Mouse (Mus musculus) hematopoietic stem cell, adult 5-6 weeks (primary cell): ENCODE data around the gene Gpr68. TPM values are rescaled to one million over a fixed set of nuclear protein-coding genes. Genes with fewer than 3 reads are reported as not detected.

ENCODE experiments used
- ATAC-seq, 2 experiments: fragments of 125-278 bp in 1 of 2; replicated peaks in 1 of 2; 2 replicates each; pipeline ENCODE4 v1.8.0; 2016 to 2017; ENCODE audit warnings: inconsistent platforms in 2 of 2, mild to moderate bottlenecking in 2 of 2, moderate number of reproducible peaks in 2 of 2, low read depth in 1 of 2, moderate TSS enrichment in 1 of 2; ENCODE audit not compliant: low FRiP score in 2 of 2, poor library complexity in 2 of 2, severe bottlenecking in 2 of 2, insufficient read depth in 1 of 2, low TSS enrichment in 1 of 2
- total RNA-seq: library from RNA; stranded (forward); fragments of 172-1452, 232-1000 nt; gene quantifications from 2 replicates; pipeline ENCODE4 v1.2.3, GENCODE M21; 2017

Gpr68 gene
- total RNA-seq, result 0.30 and 0.56 TPM in 2 replicates

DNA sequence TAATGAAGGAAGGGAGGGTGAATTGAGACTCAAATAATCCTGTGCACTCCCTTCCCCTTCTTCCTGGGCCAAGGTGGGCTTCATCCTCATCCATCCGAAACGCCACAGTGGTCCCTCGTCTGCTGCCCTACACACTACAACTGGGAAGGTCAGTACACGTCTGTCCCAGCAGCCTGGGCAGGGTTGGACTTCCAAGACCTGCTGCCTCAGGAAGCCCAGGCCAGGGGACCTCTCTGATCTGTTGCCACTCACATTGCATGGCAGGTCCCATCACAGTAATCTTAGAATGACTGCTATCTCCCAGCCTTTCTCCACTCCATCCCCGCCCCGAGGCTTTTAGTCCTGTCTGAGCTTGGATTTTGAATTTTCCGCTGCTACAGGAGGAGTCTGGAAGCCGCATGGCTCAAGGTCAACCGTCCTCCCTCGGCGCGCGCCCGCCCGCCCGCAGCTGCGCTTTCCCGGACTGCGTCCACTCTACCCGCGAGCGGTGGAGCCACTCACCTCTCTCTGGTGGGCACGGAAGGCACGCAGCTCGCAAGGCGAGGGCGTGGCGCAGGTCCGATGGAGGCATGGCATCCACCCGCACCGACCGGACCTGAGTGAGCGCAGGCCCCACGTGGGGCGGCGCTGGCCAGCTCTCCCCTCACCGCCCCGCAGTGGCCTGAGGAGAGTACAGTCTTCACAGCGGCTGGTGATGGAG, at the start of gene Gpr68:
Gene Gpr68, minus strand, starts transcription at position 601 of the 700 bp plus-strand sequence.
- ATAC-seq, result peak; percentile 30 to 39; a peak in 1 of 4 replicates

DNA sequence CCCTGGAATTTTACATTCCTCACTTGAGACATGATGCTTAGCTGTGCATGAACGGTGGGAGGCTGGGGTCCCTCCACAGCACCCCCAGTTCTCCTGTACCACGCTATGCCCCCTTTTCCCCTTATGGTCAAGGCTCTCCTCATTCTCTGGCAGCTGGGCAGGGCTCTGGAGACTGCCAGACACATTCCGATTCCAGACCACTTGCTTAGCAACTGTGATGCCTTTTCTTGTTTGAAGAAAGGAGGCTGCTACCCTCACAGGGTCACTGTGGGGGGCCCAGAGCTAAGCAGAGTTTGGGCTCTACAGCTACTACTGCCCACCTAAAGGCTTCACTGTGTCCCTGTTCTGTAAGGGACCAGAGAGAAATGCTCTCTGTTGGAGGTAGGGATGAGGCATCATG, 49.3 kb upstream of the Gpr68 start:
- ATAC-seq, result no peak

DNA sequence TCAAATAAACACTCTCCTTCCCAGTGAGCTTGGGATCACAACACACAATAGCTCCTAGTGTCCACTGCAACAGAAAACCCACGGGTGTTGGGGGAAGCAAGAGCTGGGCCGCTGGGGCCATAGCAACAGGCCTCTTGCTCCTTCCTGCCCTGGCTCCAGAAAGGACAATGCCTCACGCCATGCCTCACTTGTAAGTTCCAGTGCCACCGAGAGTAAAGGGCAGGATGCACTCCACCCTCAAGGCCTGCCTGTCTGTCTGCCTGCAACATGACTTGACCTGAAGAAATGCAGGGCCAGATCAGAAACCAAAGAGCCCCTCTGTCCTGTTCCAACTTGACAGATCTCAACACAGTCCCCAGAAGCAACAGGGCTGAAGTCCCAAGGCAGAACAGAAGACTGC, 48.8 kb upstream of the Gpr68 start:
- ATAC-seq, result no peak

DNA sequence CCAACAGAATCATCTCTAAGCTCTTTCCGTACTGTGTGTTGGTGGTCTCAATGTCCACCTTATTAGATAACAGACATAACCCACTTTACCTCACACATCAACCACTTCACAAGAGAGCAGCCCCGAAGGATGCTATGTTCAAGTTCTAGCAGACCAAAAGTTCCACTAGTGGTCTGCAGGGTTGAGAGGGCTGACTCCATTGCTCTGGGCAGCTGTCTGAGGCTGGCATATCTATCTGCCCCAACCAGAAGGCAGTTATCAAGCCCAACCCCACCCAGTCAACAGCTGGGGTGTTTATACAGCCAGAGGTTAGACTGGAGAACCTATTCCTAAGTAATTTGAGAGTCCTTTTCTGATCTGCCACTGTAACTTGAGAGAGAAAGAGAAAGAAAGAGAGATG, 48.0 kb upstream of the Gpr68 start:
- ATAC-seq, result no peak

DNA sequence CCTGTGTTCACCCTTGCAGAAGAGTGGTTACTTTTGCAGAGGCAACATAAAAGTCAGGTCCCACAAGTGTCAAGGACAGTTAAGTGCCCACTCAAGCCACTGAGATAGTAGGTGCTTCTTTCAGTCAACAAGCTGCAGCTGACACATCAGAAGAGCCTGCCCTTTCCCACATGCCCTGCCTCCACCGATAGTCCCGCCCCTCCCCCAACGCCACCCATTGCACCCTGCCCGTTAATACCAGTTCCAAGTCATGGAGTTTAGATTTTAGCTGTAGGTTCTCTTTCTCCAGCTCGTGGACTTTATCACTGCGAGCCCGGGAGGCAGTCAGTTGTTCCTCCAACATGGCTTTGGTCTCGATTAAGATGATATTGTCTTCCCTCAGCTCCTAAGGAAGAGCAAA, 45.9 kb upstream of the Gpr68 start:
- ATAC-seq, result no peak

DNA sequence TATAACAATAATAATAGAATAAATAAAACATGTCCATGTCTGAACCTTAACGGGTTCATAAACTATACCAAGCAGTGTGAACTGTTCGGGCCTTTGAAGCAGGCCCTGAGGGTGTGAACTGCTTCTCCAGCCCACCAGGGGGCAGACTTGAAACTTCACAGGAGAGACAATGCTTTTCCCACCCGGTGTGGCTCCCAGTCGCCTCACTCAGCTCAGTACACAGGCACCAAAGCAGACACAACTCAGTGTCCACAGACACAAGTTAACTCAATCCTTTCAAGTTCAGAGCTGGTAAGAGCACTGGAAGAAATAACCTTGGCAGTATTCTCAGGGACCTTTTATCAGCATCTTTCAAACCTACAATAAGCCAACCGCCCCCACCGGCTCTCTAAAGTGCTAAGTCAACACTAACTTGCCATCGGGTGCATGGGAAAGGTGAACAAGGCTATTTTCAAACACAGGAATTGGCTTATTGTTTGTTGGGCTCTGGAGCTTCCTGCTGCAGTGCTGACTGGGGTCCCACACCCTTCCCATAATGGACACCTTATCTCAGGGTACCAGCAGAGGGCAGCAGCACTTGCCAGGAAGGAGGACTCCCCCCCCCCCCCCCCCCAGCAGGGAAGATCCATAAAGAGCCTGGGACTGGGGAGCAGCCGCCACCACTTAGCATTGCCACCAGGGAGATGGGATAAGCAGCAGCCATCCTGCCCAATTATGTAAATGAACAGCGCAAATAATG, 44.4 kb upstream of the Gpr68 start:
- peak; percentile 60 to 76 for ATAC-seq

DNA sequence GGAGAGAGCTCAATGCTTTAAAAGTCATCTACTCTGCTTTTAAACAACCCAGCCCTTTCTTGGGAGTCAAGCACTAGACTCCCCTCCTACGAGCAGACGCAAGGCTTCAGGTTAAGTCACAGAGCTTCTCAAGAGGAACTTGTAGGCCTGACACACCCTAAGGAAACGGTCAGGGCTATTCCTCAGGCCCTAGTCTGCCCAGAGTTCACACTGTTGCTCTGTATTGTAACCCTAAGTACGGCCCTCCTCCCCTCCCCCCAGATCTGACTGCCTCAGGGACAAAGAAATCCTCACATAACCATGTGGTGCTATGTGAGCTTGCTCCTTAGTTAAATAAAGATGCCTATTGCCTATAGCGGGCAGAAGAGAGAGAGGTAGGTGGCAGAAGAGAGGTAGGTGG, 41.1 kb upstream of the Gpr68 start:
- ATAC-seq, result no peak

DNA sequence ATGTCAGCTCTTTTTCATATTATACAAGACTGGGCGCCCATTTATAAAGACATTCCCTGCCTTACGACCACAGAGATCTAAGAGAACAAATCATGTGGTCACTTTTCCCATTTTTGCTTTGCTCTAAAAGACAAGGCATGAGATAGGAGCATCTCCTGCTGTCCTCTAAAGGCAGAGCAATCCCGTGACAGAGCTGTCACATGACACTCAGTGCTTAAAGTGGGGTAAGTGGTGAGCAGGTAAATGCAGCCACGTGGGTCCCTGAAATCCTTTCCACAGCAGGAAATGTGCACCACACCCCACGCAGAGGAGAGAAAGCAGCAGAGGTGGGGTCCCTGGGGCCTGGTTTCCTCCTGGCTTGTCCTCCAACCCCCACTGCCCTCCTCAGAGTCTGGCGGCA, 40.0 kb upstream of the Gpr68 start:
- no peak for ATAC-seq

DNA sequence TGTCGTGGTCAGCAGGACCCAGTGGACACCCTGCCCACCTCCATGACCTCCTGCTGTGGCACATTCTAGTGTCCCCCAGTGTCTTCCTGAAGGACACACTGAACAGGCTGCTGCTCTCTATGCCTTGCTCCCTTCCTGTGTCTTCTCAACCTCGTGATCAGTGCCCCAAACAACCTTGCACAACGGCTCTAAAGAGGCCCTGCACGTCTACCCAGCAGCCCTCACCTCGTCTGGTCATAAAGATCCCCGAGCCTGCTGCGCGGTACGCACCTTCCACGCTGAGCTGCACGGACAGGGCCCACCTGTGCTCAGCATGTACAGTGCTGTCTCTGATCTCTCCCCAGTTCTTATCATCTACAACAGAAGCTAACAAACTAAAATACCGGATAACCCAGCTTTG, 38.0 kb upstream of the Gpr68 start:
- ATAC-seq, result no peak

DNA sequence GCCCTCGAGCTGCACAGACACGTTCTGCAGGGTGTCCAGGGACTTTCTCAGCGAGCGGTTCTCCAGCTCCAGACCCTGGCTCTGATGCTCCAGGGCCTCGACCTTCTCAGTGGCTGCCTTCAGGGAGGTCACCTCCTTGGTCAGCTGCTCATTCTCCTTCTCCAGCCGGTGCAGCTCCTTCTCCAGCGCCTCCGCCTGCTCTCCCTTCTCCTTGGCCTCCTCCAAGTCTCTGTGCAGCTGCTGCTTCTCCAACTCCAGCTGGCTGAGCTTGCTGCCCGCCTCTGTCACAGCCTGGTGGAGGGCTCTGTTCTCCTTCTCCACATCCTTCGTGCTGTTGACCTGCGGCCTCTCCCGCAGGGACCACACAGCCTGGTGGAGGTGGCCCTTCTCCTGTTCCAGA, 37.5 kb upstream of the Gpr68 start:
- ATAC-seq, result no peak

DNA sequence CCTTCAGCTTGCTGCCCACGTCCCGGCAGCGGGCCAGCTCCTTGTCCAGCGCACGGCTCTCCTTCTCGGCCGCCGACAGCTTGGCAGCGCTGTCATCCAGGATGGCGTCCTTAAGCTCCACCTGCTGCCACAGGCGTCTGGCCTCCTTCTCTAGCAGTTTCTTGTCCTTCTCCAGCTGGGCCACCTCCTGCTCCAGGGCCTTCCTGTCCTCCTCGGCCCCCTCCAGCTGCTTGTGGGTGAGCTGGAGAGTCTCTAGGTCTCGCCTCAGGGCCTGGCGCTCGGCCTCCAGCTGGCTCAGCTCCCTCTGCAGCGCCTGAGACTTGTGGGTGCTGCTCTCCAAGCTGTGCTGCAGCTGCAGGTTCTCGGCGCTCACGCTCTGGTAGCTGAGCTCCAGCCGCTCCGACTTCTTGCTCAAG, 36.9 kb upstream of the Gpr68 start:
- ATAC-seq, result no peak

DNA sequence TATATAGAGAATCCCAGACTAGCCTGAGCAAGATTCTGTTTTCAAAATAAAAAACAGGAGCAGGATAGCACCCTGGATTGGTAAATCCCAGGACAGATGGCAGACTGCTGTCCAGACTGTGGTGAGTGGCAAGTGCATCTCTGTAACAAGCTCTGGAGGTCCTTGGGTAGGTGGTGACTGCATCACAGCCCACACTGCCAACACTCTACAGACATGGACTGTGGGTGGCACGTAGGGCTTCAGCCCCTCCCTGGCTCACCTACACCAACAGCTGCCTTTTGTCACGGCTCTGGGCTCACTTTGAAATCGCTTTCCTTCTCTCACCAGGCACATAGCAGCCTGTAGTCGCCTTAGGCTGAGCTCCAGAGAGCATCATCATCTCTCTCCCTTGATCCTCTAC, 35.1 kb upstream of the Gpr68 start:
- ATAC-seq, result no peak

DNA sequence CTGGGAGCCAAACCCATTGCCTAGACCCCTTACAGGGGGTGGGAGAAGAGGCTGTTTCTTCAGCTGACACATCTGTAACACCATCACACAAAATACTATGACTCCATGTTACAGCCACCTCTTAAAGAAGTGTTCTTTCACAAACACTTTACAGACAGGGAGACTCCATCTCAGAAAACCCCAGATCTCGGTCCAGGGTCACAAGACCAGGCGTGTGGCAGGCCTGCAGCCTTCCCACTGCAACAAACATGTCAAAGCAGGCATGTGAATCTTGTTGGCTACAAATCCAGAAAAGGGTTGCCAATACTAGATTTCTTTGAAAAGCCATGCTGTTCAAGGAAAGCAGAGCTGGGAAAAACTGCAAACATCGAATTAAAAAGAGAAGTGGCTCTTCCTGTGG, 33.4 kb upstream of the Gpr68 start:
- no peak for ATAC-seq

DNA sequence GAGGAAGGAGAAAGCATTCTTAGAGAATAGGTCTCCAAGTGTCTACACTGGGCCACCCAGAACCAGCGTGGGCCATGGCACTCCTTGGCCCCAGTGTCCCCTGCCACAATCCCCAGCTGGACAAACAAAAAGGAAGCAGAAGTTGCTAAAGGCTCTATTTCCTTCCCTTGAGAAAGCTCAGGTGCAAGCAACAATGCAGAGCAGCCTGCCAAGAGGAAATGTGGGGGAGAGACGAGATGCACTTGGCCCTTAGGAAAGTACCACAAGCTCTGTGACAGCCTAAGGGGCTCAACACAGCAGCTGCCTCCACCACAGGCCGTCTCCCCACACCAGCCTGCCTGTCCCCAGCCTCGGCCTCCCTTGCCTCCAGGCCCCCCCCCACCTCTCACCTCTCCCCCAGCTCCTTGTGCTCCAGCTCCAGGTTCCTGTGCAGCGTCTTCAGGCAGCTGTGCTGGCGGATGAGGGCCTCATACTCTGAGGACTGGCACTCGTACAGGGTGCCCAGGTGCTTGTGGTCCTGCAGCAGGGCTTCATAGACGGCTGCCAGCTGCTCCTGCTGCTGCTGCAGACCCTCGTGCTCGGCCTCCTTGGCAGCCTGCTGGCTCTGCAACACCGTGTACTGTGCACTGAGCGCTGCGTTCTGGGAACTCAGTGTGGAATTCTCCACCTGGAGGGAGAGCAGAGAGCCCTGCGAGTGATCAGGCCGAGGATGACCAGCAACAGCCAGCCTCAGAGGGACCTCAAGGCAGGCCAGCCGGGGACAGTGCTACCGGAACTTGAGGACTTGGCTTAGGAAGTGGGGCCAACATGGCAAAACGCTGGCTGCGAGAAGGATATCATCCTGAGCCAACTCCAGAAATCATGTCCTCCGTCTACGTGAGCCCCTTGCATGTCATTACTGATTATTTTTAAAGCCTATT, 29.7 kb upstream of the Gpr68 start:
- ATAC-seq, result peak; percentile 39; a peak in 3 of 4 replicates

DNA sequence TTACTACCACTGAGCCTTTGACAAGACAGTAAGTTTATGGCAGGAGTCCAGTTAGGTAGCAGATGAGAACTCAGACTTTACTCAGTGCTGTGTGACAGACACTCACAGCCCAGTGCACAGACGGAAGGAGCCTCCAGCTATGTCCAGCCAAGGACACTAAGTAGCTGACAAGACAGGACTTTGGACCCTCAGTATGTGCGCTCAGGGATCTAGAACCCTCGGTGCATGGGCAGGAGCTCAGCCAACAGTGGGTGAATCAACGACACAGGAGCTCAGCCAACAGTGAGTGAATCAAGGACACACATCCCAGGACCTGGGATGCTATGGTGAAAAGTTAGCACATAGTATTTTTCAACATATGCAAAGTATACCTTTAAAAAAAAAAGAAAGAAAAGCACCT, 28.7 kb upstream of the Gpr68 start:
- no peak for ATAC-seq

DNA sequence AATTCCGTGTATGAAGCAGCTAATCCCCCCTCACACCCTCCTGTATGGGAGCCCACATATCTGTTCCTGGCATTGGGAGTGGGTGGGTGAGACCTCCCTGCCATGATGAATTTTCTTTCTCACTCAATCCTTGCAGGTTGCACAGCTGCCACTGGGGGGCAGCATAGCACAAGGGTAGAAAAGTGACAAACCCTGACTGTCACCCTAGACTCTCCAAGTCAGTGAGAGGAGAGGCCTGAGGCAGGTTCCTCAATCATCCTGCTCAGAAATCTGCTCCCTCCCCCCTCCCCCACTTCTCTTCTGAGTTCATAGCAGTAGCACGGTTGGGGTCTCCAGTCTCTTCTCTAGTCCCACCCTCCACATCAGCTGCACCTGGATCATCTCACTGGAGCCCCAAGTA, 28.1 kb upstream of the Gpr68 start:
- peak; percentile 63 to 74; a peak in 3 of 4 replicates for ATAC-seq

DNA sequence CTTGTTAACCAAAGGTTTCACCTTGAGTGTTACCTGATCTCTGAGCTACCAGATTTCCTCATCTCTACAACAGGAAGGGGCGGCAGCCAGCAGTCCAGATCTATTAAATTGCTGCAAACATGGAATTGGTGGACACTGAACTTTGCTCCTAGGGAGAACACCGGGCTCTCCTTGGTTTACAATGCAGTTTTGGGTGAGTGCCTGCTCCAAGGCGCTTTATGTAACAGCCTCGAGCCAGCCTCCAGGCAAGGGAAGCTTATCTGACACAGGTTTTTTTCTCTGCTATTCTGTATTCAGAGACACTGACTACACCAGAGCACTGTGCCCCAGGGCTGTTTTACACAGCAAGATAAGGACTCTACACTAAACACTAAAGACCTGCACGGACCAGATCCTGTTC, 26.8 kb upstream of the Gpr68 start:
- ATAC-seq, result no peak

DNA sequence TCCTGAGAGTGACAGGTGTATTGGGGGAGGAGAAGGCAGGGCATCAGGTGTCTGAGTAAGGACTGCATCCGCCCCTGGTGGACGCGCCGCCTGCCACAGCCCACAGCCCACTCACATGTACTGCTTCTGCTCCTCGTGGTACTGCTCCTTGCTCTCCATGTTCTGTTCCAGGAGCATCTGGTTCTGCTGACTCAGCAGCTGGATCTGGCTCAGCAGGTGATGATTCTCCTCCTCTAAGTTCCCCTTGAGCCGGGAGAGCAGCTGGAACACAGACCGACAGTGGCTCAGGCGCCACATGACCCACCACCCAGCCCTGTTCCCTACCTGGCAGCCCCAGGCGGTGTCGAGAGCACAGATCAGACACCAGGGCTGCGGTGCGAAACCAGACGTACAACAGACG, 23.7 kb upstream of the Gpr68 start:
- no peak for ATAC-seq
